Mouse (Mus musculus): ENCODE data around the gene 1700020L24Rik.

Gene 1700020L24Rik

GRCm38 (mm10) chr11:83441235-83441634, 3.8 kb downstream of the 1700020L24Rik start:
- no peak for DNase-seq (ENCODE audit: low read depth)

- DNase-seq (ENCODE audit: low read depth), result peak; percentile 90
These were observed 5.3 kb downstream of the 1700020L24Rik start for GRCm38 (mm10) chr11:83442596-83443267.

GRCm38 (mm10) chr11:83443824-83444223, 6.3 kb downstream of the 1700020L24Rik start:
- DNase-seq (ENCODE audit: low read depth), result no peak

GRCm38 (mm10) chr11:83445001-83445400, 7.5 kb downstream of the 1700020L24Rik start:
- DNase-seq (ENCODE audit: low read depth), result no peak

GRCm38 (mm10) chr11:83447612-83448011, 10.1 kb downstream of the 1700020L24Rik start:
- no peak for DNase-seq (ENCODE audit: low read depth)

GRCm38 (mm10) chr11:83448021-83448926, 10.8 kb downstream of the 1700020L24Rik start:
- DNase-seq (ENCODE audit: low read depth), result no peak

- DNase-seq (ENCODE audit: low read depth), result peak; percentile 58
These were observed 11.4 kb downstream of the 1700020L24Rik start for GRCm38 (mm10) chr11:83448927-83449236.

- no peak for DNase-seq (ENCODE audit: low read depth)
These were observed 11.8 kb downstream of the 1700020L24Rik start for GRCm38 (mm10) chr11:83449298-83449697.

- no peak for DNase-seq (ENCODE audit: low read depth)
These were observed 13.1 kb downstream of the 1700020L24Rik start for GRCm38 (mm10) chr11:83450550-83450949.

GRCm38 (mm10) chr11:83451281-83451680, 13.8 kb downstream of the 1700020L24Rik start:
- DNase-seq (ENCODE audit: low read depth), result no peak

- peak; percentile 25 for DNase-seq (ENCODE audit: low read depth)
These were observed 17.1 kb downstream of the 1700020L24Rik start for GRCm38 (mm10) chr11:83454548-83454947.

- DNase-seq (ENCODE audit: low read depth), result no peak
These were observed 18.1 kb downstream of the 1700020L24Rik start for GRCm38 (mm10) chr11:83455608-83456007.

- DNase-seq (ENCODE audit: low read depth), result no peak
These were observed 19.8 kb downstream of the 1700020L24Rik start for GRCm38 (mm10) chr11:83457257-83457656.

GRCm38 (mm10) chr11:83457912-83458601, 20.6 kb downstream of the 1700020L24Rik start:
- peak; percentile 90 for DNase-seq (ENCODE audit: low read depth)

GRCm38 (mm10) chr11:83461462-83462027, 24.1 kb downstream of the 1700020L24Rik start:
- DNase-seq (ENCODE audit: low read depth), result no peak

- DNase-seq (ENCODE audit: low read depth), result peak; percentile 52
These were observed 25.3 kb downstream of the 1700020L24Rik start, which contains the start of gene Mmp28 for GRCm38 (mm10) chr11:83462711-83463244. Mmp28 (minus strand) TSS chr11:83463071.

- DNase-seq (ENCODE audit: low read depth), result peak; percentile 57
These were observed 28.5 kb downstream of the 1700020L24Rik start for GRCm38 (mm10) chr11:83465976-83466375.

GRCm38 (mm10) chr11:83467120-83467652, 29.7 kb downstream of the 1700020L24Rik start:
- peak; percentile 42 for DNase-seq (ENCODE audit: low read depth)

- DNase-seq (ENCODE audit: low read depth), result no peak
These were observed 31.3 kb downstream of the 1700020L24Rik start for GRCm38 (mm10) chr11:83468765-83469164.

- DNase-seq (ENCODE audit: low read depth), result no peak
These were observed 34.3 kb downstream of the 1700020L24Rik start for GRCm38 (mm10) chr11:83471766-83472165.
